Mouse (Mus musculus): ENCODE measurements around the gene Msln.

DNA sequence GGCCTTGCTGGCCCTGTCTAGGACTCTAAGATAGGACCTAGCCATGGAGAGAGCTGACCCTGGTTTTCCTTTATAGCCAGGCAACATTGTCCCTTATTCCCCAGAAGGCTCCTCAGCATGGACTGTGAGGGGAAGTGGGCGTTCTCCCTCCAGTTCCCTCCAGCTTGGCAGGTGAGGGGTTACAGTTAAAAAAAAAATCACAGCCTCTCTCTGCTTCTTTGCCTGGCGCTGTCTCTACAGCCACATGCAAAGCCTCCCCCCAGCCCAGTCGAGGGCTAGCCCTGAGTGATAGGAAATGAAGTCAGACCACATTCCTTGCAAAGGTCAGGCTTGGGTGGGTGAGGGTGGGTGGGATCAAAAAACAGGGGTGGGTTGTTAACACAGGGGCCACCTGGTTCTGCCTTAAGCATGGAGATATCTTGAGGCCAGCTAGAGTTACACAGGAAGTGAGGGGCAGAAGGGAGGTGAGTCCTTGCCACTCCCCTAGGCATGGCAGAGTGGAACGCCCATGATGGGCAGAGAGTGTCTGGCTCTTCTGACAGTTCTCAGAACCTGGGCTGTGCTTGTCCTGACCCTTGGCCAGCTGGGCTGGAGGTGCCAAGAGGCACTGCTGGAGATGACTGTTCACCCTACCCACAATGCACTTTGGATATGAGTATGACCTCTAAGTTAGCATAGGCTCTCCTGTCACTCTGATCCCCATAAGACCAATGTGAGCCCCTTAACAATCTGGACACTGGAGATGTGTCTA is 1.6 kb upstream of the Msln start:
- TF ChIP-seq CTCF (conservative IDR thresholded peaks at IDR 0.05 in 1 of 2, IDR thresholded peaks at IDR 0.05 in 1 of 2; ENCODE audit: low read depth in 2 of 2, low read length in 2 of 2) (no peak), EP300 (IDR thresholded peaks at IDR 0.05; ENCODE audit: low read length) (no peak), MAZ (IDR thresholded peaks at IDR 0.05; ENCODE audit: low read depth, low read length) (no peak), E2F4 (IDR thresholded peaks at IDR 0.05; ENCODE audit: insufficient replicate concordance, low read depth, low read length) (no peak), USF1 (IDR thresholded peaks at IDR 0.05; ENCODE audit: low read depth, low read length) (no peak), MAX (IDR thresholded peaks at IDR 0.05; ENCODE audit: low read length) (no peak), POLR2A (IDR thresholded peaks at IDR 0.05; ENCODE audit: low read depth, low read length) (no peak), ZNF384 (IDR thresholded peaks at IDR 0.05; ENCODE audit: low read depth, low read length) (no peak), MXI1 (IDR thresholded peaks at IDR 0.05; ENCODE audit: low read depth, low read length) (no peak), ZC3H11A (IDR thresholded peaks at IDR 0.05; ENCODE audit: low read depth, low read length) (no peak), RAD21 (IDR thresholded peaks at IDR 0.05; ENCODE audit: low read depth, low read length) (no peak), TBP (conservative IDR thresholded peaks at IDR 0.05; ENCODE audit: low read depth, low read length) (no peak), POLR2AphosphoS2 (IDR thresholded peaks at IDR 0.05; ENCODE audit: low read depth, low read length) (no peak)

All from CH12.LX (cell line).